In genomic region chr8:106259579-106260255, GRCm38 (mm10) we compare ENCODE assay signal across 28 mouse cellular contexts. TPM values are rescaled to one million over a fixed set of nuclear protein-coding genes. Genes with fewer than 3 reads are reported as not detected.
DNase-seq lines count a peak whose midpoint lies in the region; ATAC-seq and TF ChIP-seq lines count a peak whose summit lies in the region.
"Had no signal": no experiment of that assay in that cellular context is flagged by ENCODE, and none has a peak within 500 bp of the region (broad histone marks: within the 10 kb centered on the region; RNA-seq: fewer than 3 reads in every experiment).

No protein-coding gene starts in this region.

- no peak overlapping the region for H3K9ac ChIP-seq in hindbrain, embryonic 16.5 days (ENCODE audit: low read depth, low read length)
- H3K9ac ChIP-seq: hindbrain, embryonic 13.5 days; liver, embryonic 15.5 days; neural tube, embryonic 13.5 days had no signal

- H3K9me3 ChIP-seq in hindbrain, embryonic 16.5 days (ENCODE audit: control insufficient read depth, low read length) = no peaks in the 10 kb centered on the region
- H3K9me3 ChIP-seq: embryonic facial prominence, embryonic 10.5 days; G1E; hindbrain, embryonic 13.5 days; liver, embryonic 15.5 days; neural tube, embryonic 13.5 days had no signal

- DNase-seq in heart, adult 11 months = peak; percentile 85
- DNase-seq in heart, postnatal 14 days = no peak
- peak; percentile 57 for DNase-seq in brain, adult 2 months (ENCODE audit: low read depth, low spot score)
- peak; percentile 50 for DNase-seq in cerebellum, adult 8-10 months
- peak; percentile 63 to 70 for DNase-seq in cerebellum, postnatal 36 days
- no peak for DNase-seq in layer of hippocampus, adult 2 months (ENCODE audit: low spot score in 2 of 2)
- DNase-seq: adrenal gland, postnatal 36 days; gastrocnemius, postnatal 25 days; heart, adult 2 months; heart, postnatal 36 days; kidney, adult 9 months; kidney, postnatal 14 days; layer of hippocampus, postnatal 36 days; retina, postnatal 1 day; right cerebral cortex, postnatal 25 days; spleen, adult 18-20 months; thymus, postnatal 36 days had no signal

- 93% methylated on average over 10 of the region's 10 CpGs for WGBS in hindbrain, embryonic 16.5 days

- H3K27me3 ChIP-seq in hindbrain, embryonic 16.5 days (replicated peaks; ENCODE audit: control insufficient read depth, insufficient read depth, low read length) = no peaks in the 10 kb centered on the region
- H3K27me3 ChIP-seq: CH12.LX; hindbrain, embryonic 13.5 days; liver, embryonic 15.5 days; neural tube, embryonic 13.5 days; Patski had no signal

- intact Hi-C loops in heart, postnatal 14 days (cut with DNase I) = loop anchor here (5.0 kb wide), 1 partner anchor 143 kb away; no protein-coding TSS in a partner anchor

- TF ChIP-seq CTCF in layer of hippocampus, adult 2 months (conservative IDR thresholded peaks at IDR 0.05) = no peak

- H3K27ac ChIP-seq in hindbrain, embryonic 16.5 days (ENCODE audit: low read depth, low read length) = no peak overlapping the region
- H3K27ac ChIP-seq in layer of hippocampus, adult 2 months = no peak overlapping the region
- H3K27ac ChIP-seq: embryonic facial prominence, embryonic 10.5 days; heart, adult 2 months; liver, embryonic 15.5 days; macrophage; neural tube, embryonic 13.5 days had no signal

- no peaks in the 10 kb centered on the region for H3K4me1 ChIP-seq in hindbrain, embryonic 16.5 days (ENCODE audit: control insufficient read depth, insufficient read depth, low read depth, low read length)
- H3K4me1 ChIP-seq: embryonic facial prominence, embryonic 10.5 days; liver, embryonic 15.5 days had no signal

- no peak overlapping the region for H3K4me3 ChIP-seq in hindbrain, embryonic 16.5 days (ENCODE audit: low read length)
- H3K4me3 ChIP-seq in layer of hippocampus, adult 2 months = no peak overlapping the region
- H3K4me3 ChIP-seq: embryonic facial prominence, embryonic 10.5 days; heart, adult 2 months; hindbrain, embryonic 13.5 days; liver, embryonic 15.5 days; myocyte; neural tube, embryonic 13.5 days had no signal

- no peak for ATAC-seq in hindbrain, embryonic 16.5 days
- ATAC-seq: midbrain, embryonic 16.5 days; Patski had no signal

- H3K36me3 ChIP-seq in hindbrain, embryonic 16.5 days (ENCODE audit: control insufficient read depth, insufficient read depth, low read length) = peaks cover 28% of the 10 kb centered on the region

- H3K4me2 ChIP-seq in hindbrain, embryonic 16.5 days (ENCODE audit: low read length) = no peak overlapping the region
- H3K4me2 ChIP-seq: hindbrain, embryonic 13.5 days; liver, embryonic 15.5 days; neural tube, embryonic 13.5 days had no signal

RNA-seq across cellular contexts. Expression of gene Prmt7, which starts 49.0 kb away (rescaled TPM):
- total RNA-seq in heart, postnatal 14 days (2021) = 10 to 100 TPM; 18.7 to 20.4 TPM
- 64.7 and 64.8 TPM in 2 replicates for polyA plus RNA-seq in hindbrain, embryonic 16.5 days (2015; fragmentation: Nextera tagmentation; extraction: Ambion mirVana)
- total RNA-seq in layer of hippocampus, adult 2 months (2021) = 10 to 100 TPM; 34.2 to 38.2 TPM

RNA-seq across cellular contexts. Expression of gene Slc7a6os, which starts 49.0 kb away (rescaled TPM):
- total RNA-seq in heart, postnatal 14 days (2021) = 10 to 100 TPM; 11.4 TPM
- polyA plus RNA-seq in hindbrain, embryonic 16.5 days (2015; fragmentation: Nextera tagmentation; extraction: Ambion mirVana) = 28.4 and 29.9 TPM in 2 replicates
- 10 to 100 TPM; 25.8 to 30.4 TPM for total RNA-seq in layer of hippocampus, adult 2 months (2021)

Comparison
In these comparisons a context has a peak if more than half of its experiments do, and no peak if none do; other contexts are left out.
1. DNase-seq: peak in heart, adult 11 months (single experiment), brain, adult 2 months (single experiment), cerebellum, adult 8-10 months (single experiment) and cerebellum, postnatal 36 days (2 of 2); none in heart, postnatal 14 days (0 of 2) and layer of hippocampus, adult 2 months (0 of 2).